Mouse (Mus musculus) kidney, embryonic 15.5 days (tissue): Measurements from ENCODE around the gene Gng2. TPM values are rescaled to one million over a fixed set of nuclear protein-coding genes. Genes with fewer than 3 reads are reported as not detected.

ENCODE experiments used
- ATAC-seq: fragments of 200-750 bp; cut with Nextera tagmentation; replicated peaks from 2 replicates; pipeline ENCODE4 v1.8.0; 2017; ENCODE audit warnings: moderate TSS enrichment; ENCODE audit not compliant: low FRiP score
- H3K27ac ChIP-seq: fragments of 300-500 bp; sonication (generic); 2 replicates; pipeline ENCODE4 v1.5.1; 2015; ENCODE audit warnings: mild to moderate bottlenecking, inconsistent platforms
- H3K27me3 ChIP-seq: fragments of 300-500 bp; sonication (generic); 2 replicates; pipeline ENCODE4 v1.6.1; 2015; ENCODE audit warnings: inconsistent platforms
- H3K36me3 ChIP-seq: fragments of 300-500 bp; sonication (generic); 2 replicates; pipeline ENCODE4 v1.6.1; 2015; ENCODE audit warnings: inconsistent platforms
- H3K4me1 ChIP-seq: fragments of 300-500 bp; sonication (generic); 2 replicates; pipeline ENCODE4 v1.6.1; 2015; ENCODE audit warnings: inconsistent platforms
- H3K4me2 ChIP-seq: fragments of 300-500 bp; sonication (generic); 2 replicates; pipeline ENCODE4 v1.6.1; 2015; ENCODE audit warnings: moderate library complexity, mild to moderate bottlenecking, inconsistent platforms
- H3K4me3 ChIP-seq: fragments of 300-500 bp; sonication (generic); replicated peaks from 2 replicates; pipeline ENCODE4 v1.5.1; 2015; ENCODE audit warnings: mild to moderate bottlenecking, inconsistent platforms
- H3K9ac ChIP-seq: fragments of 300-500 bp; sonication (generic); 2 replicates; pipeline ENCODE4 v1.6.1; 2015; ENCODE audit warnings: mild to moderate bottlenecking, inconsistent platforms
- H3K9me3 ChIP-seq: fragments of 300-500 bp; sonication (generic); replicated peaks from 2 replicates; pipeline ENCODE4 v1.6.1; 2016; ENCODE audit warnings: inconsistent platforms
- WGBS: fragments of 180-500 bp; shearing (Covaris S2); methylation state at CpG from one replicate; pipeline ENCODE4 v1.1.7; 2015; ENCODE audit warnings: mixed read lengths; 5-methylcytosine and 5-hydroxymethylcytosine counted together
- polyA plus RNA-seq: library from polyadenylated mRNA; unstranded; fragments of >200 nt; fragmentation: Nextera tagmentation; extraction: Ambion mirVana; gene quantifications from 2 replicates; pipeline ENCODE4 v1.2.1, GENCODE M21; 2015

The Gng2 gene
- polyA plus RNA-seq, 1 experiment from 2014 or later: 56.5 TPM

DNA sequence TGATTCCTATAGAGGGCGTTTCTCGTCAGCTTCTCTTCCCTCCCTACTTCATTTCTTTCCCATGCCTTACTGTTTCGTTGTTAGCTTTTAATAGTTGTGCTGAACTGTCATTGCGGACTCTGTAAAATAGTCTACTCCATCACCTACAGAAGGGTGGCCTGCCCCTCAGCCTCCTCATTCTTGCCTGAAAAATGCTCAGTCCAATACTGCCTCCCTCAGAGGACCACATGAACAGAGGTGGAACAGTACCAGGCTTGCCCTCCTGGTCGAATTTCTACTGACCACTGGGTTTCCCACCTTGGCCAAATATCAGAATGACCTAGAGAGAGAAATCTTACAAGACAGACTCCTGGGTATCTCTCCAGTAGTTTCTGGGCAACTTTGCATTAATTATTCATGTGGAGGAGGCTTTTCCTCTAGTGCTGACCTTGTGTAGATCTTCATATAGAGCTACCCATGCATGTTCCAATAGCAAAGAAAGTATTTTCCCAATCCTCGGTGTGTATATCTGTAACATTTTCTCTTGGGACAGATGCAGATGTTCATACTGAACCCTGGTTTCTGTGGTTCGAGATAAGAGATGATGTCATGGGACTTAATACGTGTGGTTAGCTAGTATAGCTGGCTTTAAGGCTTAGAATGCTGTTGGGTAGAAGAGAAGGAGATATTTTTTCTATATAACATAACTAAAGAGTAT, 15.6 kb upstream of the Gng2 start:
- no peak for ATAC-seq
- 88% methylated on average over 8 of the region's 8 CpGs for WGBS
- Histone ChIP-seq H3K4me1 (no peaks in the 10 kb centered on the region), H3K9me3 (no peaks in the 10 kb centered on the region), H3K4me3 (no peak overlapping the region), H3K36me3 (no peaks in the 10 kb centered on the region), H3K27ac (no peak overlapping the region), H3K9ac (no peak overlapping the region), H3K27me3 (no peaks in the 10 kb centered on the region), H3K4me2 (no peak overlapping the region)

DNA sequence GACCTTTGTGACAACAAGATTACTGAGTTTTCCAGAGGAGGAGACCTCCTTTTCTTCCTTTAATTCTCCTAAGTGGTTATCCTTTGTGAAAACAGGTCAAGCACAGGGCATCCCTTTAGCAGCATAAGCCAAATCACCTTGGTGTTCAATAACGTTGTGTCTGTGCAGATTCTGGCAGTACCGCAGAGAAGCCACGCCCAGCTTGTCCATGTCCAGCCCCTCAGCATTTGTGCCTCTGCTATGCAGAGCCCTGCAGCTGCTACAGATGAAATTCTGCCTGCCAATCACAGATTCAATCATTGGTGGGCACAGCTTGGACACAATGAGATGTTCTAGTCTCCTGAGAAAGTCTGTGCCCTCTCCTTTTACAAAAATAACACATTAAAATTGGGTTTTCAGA, 14.4 kb upstream of the Gng2 start:
- 44% methylated on average over 3 of the region's 3 CpGs for WGBS
- ATAC-seq: no peak
- Histone ChIP-seq H3K9ac (no peak overlapping the region), H3K4me2 (no peak overlapping the region), H3K4me1 (peaks cover 6% of the 10 kb centered on the region), H3K27ac (no peak overlapping the region), H3K27me3 (no peaks in the 10 kb centered on the region), H3K9me3 (no peaks in the 10 kb centered on the region), H3K4me3 (no peak overlapping the region), H3K36me3 (no peaks in the 10 kb centered on the region)

DNA sequence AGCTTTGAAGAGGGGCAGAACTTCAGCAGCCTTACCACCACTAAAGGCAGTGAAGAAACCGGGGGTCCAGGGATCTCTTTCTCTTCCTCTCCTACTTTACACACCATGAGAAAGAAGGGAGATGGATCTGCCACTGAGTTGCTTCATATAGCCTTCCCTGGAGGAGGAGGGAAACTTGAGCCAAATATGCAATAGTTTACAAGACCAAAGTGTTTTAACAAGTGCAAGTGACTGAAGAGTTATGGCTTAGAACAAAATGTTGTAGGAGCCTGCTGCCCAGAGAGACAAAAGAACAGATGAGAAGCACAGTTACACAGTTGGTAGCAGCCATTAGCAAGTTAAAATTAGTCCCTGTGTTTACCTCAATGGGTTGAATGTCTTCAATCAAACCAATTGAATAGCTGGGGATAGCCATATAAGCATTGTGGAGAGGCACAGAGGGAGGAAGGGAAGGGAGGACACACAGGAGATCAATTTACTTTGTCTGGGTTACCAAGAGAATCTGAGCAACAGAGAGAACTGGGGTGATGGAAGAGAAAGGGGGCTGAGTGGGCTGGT, 13.1 kb upstream of the Gng2 start:
- H3K9ac ChIP-seq: no peak overlapping the region
- no peak for ATAC-seq
- H3K4me3 ChIP-seq: no peak overlapping the region
- no peaks in the 10 kb centered on the region for H3K27me3 ChIP-seq
- 44% methylated on average over 1 of the region's 1 CpGs for WGBS
- H3K4me2 ChIP-seq: no peak overlapping the region
- peaks cover 19% of the 10 kb centered on the region for H3K4me1 ChIP-seq
- no peaks in the 10 kb centered on the region for H3K36me3 ChIP-seq
- no peaks in the 10 kb centered on the region for H3K9me3 ChIP-seq
- no peak overlapping the region for H3K27ac ChIP-seq

DNA sequence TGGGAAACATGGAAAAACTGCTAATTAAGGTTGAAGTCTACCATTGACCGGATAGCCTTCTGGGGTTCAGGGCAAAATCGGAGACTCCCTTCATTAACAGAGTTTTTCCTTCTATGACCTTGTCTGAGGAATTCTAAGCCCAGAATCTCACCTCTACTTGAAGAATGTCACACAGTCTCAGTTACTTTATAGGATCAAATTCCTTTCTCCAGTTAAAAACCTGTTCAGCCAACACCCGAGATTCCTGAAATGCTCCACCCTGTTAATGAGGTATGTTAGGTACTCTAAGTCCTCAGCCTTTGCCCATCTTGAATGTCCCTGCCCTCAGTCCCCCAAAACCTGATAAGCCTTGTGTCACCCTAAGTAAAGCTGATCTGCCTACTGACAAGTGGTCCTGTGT, 11.0 kb upstream of the Gng2 start:
- WGBS: 83% methylated on average over 3 of the region's 3 CpGs
- H3K9ac ChIP-seq: no peak overlapping the region
- H3K4me2 ChIP-seq: no peak overlapping the region
- H3K4me3 ChIP-seq: no peak overlapping the region
- H3K9me3 ChIP-seq: no peaks in the 10 kb centered on the region
- H3K4me1 ChIP-seq: peaks cover 31% of the 10 kb centered on the region
- no peak overlapping the region for H3K27ac ChIP-seq
- no peaks in the 10 kb centered on the region for H3K36me3 ChIP-seq
- no peaks in the 10 kb centered on the region for H3K27me3 ChIP-seq
- no peak for ATAC-seq

DNA sequence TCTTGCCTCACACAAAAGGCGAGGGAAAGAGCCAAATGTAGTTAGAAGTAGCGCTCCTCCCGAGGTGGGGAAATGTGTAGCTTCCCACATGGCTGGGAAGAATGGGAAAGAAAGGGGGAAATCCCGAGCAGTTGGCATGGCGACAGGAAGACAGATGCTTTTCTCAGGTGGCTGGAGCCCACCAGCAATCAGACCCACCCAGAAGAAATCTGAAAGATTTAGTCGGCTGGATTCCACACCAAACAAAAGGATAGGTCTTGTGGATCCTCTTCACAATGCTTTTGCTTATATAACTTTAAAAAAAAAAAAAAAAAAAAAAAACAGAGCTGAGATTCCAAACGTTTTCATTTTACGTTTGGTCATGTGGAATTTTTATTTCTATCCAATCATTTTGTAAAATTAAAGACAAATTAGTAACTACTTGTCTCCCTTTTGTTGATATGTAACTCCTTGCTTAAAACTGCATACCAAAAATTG, 10.0 kb upstream of the Gng2 start:
- Histone ChIP-seq H3K9me3 (no peaks in the 10 kb centered on the region), H3K36me3 (no peaks in the 10 kb centered on the region), H3K4me1 (peaks cover 31% of the 10 kb centered on the region), H3K4me3 (peak overlapping the region; percentile 25), H3K4me2 (peak overlapping the region; percentile 55), H3K27me3 (no peaks in the 10 kb centered on the region), H3K27ac (peak overlapping the region; percentile 90), H3K9ac (no peak overlapping the region)
- no peak; the same call in 1 of the 2 replicates for ATAC-seq
- WGBS: 6% methylated on average over 8 of the region's 8 CpGs

DNA sequence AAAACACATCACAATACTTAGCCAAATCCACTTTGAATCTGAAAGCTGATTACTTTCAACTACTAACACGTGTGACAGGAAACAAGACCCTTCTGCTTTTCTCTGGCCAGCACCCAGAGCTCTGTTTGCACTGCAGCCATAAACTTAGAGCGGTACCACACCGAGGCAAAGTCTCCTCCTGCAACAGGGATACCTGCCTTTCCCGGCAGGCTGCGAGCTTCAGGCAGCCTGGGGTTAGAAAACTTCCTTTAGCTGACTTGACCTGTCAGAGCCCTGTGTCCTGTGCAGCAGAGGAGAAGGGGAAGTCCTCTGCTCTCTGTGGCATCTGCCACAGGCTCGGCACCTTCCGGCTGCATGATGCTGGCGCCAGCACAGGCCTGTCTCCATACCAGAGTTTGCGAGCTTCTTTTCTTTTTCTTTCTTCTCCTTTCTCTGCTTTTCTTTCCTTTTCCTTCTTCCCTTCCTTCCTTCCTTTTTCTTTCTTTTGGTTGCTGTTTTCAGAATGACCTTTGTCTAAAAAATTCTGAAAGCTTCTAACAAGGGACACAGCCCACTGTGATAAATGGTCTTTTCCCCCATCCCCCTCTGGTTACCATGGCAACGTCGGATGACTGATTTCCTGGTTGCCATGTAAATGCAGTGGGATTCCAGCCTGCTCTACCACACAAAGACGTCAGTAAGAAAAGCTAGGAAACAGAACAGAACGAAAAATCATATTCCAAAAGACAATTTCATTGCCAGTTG, 9.4 kb upstream of the Gng2 start:
- ATAC-seq: peak; percentile 86
- Histone ChIP-seq H3K4me3 (peak overlapping the region; percentile 25), H3K9ac (no peak overlapping the region), H3K27me3 (no peaks in the 10 kb centered on the region), H3K4me1 (peaks cover 31% of the 10 kb centered on the region), H3K9me3 (no peaks in the 10 kb centered on the region), H3K27ac (peak overlapping the region; percentile 90), H3K4me2 (peak overlapping the region; percentile 55), H3K36me3 (no peaks in the 10 kb centered on the region)
- WGBS: 1% methylated on average over 13 of the region's 13 CpGs

DNA sequence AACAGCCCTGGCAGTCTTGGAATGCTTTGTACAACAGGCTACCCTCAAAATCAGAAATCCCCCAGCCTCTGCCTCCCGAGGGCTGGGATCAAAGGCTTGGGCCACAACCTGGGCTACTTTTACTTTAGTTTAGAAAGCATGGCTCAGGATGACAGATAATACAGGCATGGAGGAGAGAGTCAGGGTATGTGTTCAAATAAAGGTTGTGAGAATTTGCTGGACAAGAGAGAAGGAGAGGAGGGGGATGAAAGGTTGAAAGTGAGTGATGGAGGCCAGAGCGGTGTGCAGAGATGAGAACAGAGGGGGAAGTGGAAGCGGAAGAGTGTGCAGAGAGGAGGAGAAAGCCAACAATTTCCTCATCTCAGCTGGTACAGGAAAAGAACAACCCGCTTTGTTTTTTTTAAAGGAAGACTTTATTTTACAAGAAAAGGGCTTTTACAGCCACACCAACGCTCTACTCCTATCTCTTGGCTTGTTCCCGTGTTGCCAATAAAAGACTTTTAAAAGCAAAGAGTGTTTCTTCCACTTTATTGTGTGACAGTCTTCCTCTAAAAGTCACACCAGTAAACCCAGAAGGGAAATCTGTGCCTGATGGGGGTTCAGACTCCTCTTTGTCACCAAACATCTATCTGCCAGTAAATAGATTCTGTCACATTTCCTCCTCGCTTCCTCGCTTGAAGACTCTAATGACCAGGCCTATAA, 8.6 kb upstream of the Gng2 start:
- 40% methylated on average over 8 of the region's 8 CpGs for WGBS
- Histone ChIP-seq H3K4me3 (no peak overlapping the region; the same call in 1 of the 2 replicates), H3K4me2 (peak overlapping the region; percentile 55), H3K27me3 (no peaks in the 10 kb centered on the region), H3K9ac (no peak overlapping the region), H3K27ac (peak overlapping the region; percentile 90), H3K4me1 (peaks cover 31% of the 10 kb centered on the region), H3K9me3 (no peaks in the 10 kb centered on the region), H3K36me3 (no peaks in the 10 kb centered on the region)
- ATAC-seq: no peak; the same call in 1 of the 2 replicates

DNA sequence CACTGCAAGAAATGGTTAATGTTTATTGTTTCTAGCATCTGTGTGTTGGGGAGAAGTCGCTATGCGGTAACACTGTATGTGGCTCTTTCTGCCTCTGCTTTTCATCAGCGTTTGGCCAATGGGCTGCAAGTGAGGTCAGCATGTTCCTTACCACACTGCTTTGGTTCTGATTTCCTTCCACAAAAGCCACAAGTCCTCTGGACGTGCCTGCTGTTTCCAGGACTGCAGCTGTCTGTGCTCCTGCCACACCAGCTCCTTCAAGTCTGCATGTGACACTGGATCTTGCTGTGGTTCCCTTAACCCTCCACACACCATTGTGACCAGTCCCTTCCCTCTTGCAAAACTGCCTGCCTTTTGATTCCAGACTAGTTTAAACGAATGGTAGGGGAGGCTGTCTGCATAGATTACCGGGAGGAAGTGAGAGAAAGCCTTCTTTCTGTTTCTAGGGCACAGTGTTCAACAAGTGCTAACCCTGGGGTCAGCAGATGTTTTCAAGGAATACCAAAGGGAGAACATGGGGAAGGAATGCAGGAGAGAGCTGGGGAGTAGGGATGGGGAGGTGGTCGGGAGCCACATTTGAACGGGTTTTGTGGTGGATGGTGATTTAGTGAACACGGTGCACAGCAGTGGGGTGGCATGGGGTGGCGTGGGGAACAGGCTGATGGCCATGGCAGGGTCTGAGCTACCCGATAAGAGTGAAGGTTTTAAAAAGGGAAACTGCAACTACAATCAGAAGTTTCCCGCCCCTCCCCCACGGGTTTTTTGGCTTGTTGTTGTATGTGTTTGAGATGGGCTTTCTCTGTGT, 7.9 kb upstream of the Gng2 start:
- Histone ChIP-seq H3K9me3 (no peaks in the 10 kb centered on the region), H3K4me1 (peaks cover 31% of the 10 kb centered on the region), H3K36me3 (no peaks in the 10 kb centered on the region), H3K4me2 (peak overlapping the region; percentile 55; the same call in 1 of the 2 replicates), H3K27ac (peak overlapping the region; percentile 90), H3K4me3 (no peak overlapping the region), H3K27me3 (no peaks in the 10 kb centered on the region), H3K9ac (no peak overlapping the region)
- 15% methylated on average over 13 of the region's 13 CpGs for WGBS
- ATAC-seq: peak; percentile 30

DNA sequence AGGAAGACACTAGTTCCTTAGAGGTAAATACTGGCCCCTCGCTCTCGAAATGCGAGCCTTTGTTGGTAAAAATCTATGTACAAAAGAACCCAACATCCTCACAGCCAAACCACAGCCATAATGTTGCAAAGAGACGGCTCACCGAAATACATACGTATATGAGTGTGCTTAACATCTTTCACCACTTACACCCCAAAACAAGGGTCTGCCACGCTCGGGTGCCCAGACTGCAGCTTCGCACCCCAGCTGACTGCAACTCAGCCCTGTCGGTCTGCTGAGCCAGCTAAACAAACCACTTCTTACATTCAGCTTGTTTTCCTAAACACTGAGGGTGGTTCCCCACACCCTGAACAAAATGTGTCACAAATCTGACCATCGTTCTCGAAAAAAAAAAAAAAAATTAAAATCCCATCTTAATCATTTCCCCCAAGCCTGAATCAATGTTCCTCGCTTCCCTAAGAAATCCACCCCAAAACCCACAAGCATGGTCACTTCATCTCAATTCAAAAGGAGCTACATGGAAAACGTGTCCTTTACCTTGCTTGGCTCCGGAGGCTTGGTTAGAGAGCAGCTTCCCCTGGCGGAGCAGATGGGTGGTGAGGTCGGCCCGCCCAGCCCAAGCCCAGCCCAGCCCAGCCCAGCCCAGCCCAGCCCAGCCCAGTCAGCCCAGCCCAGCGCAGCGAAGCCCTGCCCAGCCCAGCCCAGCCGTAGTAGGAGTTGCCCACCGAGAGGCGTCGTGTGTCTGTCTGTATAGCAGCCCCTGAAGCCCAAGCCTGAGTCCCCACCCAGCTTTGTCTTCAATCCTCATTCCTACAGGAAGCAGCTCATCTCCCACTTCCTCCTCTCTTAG, 781 bp downstream of the Gng2 start:
- Histone ChIP-seq H3K27me3 (no peaks in the 10 kb centered on the region), H3K9me3 (no peaks in the 10 kb centered on the region), H3K4me1 (peaks cover 22% of the 10 kb centered on the region), H3K36me3 (no peaks in the 10 kb centered on the region), H3K4me2 (peak overlapping the region; percentile 66), H3K27ac (peak overlapping the region; percentile 94), H3K9ac (peak overlapping the region; percentile 59), H3K4me3 (peak overlapping the region; percentile 49)
- ATAC-seq: peak; percentile 98
- WGBS: under 1% methylated on average over 21 of the region's 24 CpGs

DNA sequence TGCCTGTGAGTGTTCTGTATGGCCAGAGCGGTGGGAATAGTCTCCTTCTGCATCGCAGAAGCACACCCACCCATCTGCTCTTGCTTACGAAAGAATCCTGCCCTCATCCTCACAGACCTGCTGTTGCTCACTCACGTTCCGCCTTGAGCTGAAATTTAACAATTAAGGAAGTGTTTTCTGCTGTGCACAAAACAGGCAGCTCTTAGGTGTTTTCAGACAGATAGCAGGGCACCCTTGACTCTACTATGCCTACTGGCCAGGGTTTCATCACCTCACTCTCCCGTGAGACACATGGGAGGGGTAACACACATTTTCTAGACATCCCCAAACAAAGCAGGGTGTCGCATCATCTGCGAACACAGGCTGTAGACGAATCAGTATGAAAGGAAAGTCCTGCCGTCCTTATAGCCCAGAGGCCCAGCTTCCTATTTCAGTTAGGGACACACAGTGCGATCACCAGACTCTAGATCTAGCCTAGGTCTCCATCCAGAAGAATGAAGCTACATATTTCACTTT, 2.4 kb downstream of the Gng2 start:
- ATAC-seq: no peak
- Histone ChIP-seq H3K27ac (peak overlapping the region; percentile 48; the same call in 1 of the 2 replicates), H3K4me3 (peak overlapping the region; percentile 28), H3K4me2 (peak overlapping the region; percentile 49), H3K4me1 (peaks cover 35% of the 10 kb centered on the region), H3K9ac (no peak overlapping the region), H3K36me3 (no peaks in the 10 kb centered on the region), H3K27me3 (no peaks in the 10 kb centered on the region), H3K9me3 (no peaks in the 10 kb centered on the region)
- 31% methylated on average over 11 of the region's 11 CpGs for WGBS
